7 mouse cellular contexts compared by ENCODE assay signal in genomic region chr8:83715031-83715690, GRCm38 (mm10). TPM values are rescaled to one million over a fixed set of nuclear protein-coding genes. Genes with fewer than 3 reads are reported as not detected.
A peak's percentile ranks its signal among the peaks of the same experiment; 100 is the strongest.
DNase-seq lines count a peak whose midpoint lies in the region; ATAC-seq lines count a peak whose summit lies in the region.

Gene Ddx39, plus strand, starts transcription at chr8:83715177.

- H3K4me3 ChIP-seq in intestine, embryonic 16.5 days (ENCODE audit: low read length): peak within 1 kb of the TSS; percentile 97
- H3K4me3 ChIP-seq in midbrain, embryonic 11.5 days (ENCODE audit: low read depth, low read length): peak within 1 kb of the TSS; percentile 92

- H3K9me3 ChIP-seq in intestine, embryonic 16.5 days (ENCODE audit: control insufficient read depth, low read length): no peaks in the 10 kb centered on the region
- H3K9me3 ChIP-seq in midbrain, embryonic 11.5 days (ENCODE audit: control insufficient read depth, low read length): no peaks in the 10 kb centered on the region

- H3K4me2 ChIP-seq in intestine, embryonic 16.5 days (ENCODE audit: low read depth, low read length): peak within 1 kb of the TSS; percentile 64
- H3K4me2 ChIP-seq in midbrain, embryonic 11.5 days: peak within 1 kb of the TSS; percentile 92

- intact Hi-C loops in left cerebral cortex, postnatal 36 days (cut with DNase I): loop anchor here (5.0 kb wide), 1 partner anchor 48 kb away; the partner anchor contains the start of gene Ptger1

- peak within 1 kb of the TSS; percentile 94 for H3K9ac ChIP-seq in intestine, embryonic 16.5 days (ENCODE audit: low read depth, low read length)
- H3K9ac ChIP-seq in midbrain, embryonic 11.5 days (ENCODE audit: low read length): peak within 1 kb of the TSS; percentile 91

- WGBS in intestine, embryonic 16.5 days: under 1% methylated on average over 63 of the region's 63 CpGs
- WGBS in midbrain, embryonic 11.5 days: under 1% methylated on average over 63 of the region's 63 CpGs

- H3K4me1 ChIP-seq in intestine, embryonic 16.5 days (ENCODE audit: control insufficient read depth, insufficient read depth, low read length): peaks cover 12% of the 10 kb centered on the region
- H3K4me1 ChIP-seq in midbrain, embryonic 11.5 days (ENCODE audit: control insufficient read depth, insufficient read depth, low read length): peaks cover 11% of the 10 kb centered on the region

- peak within 1 kb of the TSS; percentile 93 for H3K27ac ChIP-seq in intestine, embryonic 16.5 days (ENCODE audit: low read length)
- H3K27ac ChIP-seq in midbrain, embryonic 11.5 days (ENCODE audit: low read depth, low read length): peak within 1 kb of the TSS; percentile 76

- peak; percentile 98 for DNase-seq in adrenal gland, adult 8-10 months
- peak; percentile 95 for DNase-seq in embryo, embryonic 9.5 days (ENCODE audit: extremely low spot score)
- peak; percentile 83 to 94 for DNase-seq in gastrocnemius, postnatal 4 days (ENCODE audit: low spot score in 2 of 2)
- DNase-seq in left cerebral cortex, postnatal 36 days (ENCODE audit: low spot score in 2 of 2): peak; percentile 97 to 98
- DNase-seq in midbrain, embryonic 11.5 days (ENCODE audit: low spot score, missing footprints): peak; percentile 98
- peak; percentile 98 for DNase-seq in skeletal muscle tissue, adult 2 months (ENCODE audit: low read depth, low spot score)

- peaks cover 4% of the 10 kb centered on the region for H3K36me3 ChIP-seq in intestine, embryonic 16.5 days (ENCODE audit: control insufficient read depth, insufficient read depth, low read length)
- peaks cover 8% of the 10 kb centered on the region for H3K36me3 ChIP-seq in midbrain, embryonic 11.5 days (ENCODE audit: control insufficient read depth, insufficient read depth, low read length)

- ATAC-seq in intestine, embryonic 16.5 days: peak; percentile 100
- ATAC-seq in midbrain, embryonic 11.5 days (ENCODE audit: low FRiP score): peak; percentile 100

- no peaks in the 10 kb centered on the region for H3K27me3 ChIP-seq in intestine, embryonic 16.5 days (replicated peaks; ENCODE audit: control insufficient read depth, insufficient read depth, low read length)
- H3K27me3 ChIP-seq in midbrain, embryonic 11.5 days (ENCODE audit: control insufficient read depth, insufficient read depth, low read length): no peaks in the 10 kb centered on the region

RNA-seq across cellular contexts. Expression of gene Ddx39, which starts in this region (rescaled TPM):
- total RNA-seq in adrenal gland, adult 8-10 months (2022): 10 to 100 TPM; 15.4 to 28.6 (median 20.7) TPM
- total RNA-seq in gastrocnemius, postnatal 4 days (2021): 10 to 100 TPM; 26.1 to 27.5 TPM
- polyA plus RNA-seq in intestine, embryonic 16.5 days (2015; fragmentation: Nextera tagmentation; extraction: Ambion mirVana): 204 and 224 TPM in 2 replicates
- 10 to 100 TPM; 15.4 to 18.6 TPM for total RNA-seq in left cerebral cortex, postnatal 36 days (2021)
- polyA plus RNA-seq in midbrain, embryonic 11.5 days (2014; fragmentation: Nextera tagmentation; extraction: Ambion mirVana): 223 and 253 TPM in 2 replicates

Comparison
In these comparisons a context has a peak if more than half of its experiments do, and no peak if none do; other contexts are left out.
1. Peak in every context shown above with its lines: DNase-seq, ATAC-seq, H3K4me3 ChIP-seq and H3K27ac ChIP-seq.